Mouse (Mus musculus) forebrain, embryonic 11.5 days (tissue): ENCODE results near the gene Tecpr2. TPM values are rescaled to one million over a fixed set of nuclear protein-coding genes. Genes with fewer than 3 reads are reported as not detected.
A peak's percentile ranks its signal among the peaks of the same experiment; 100 is the strongest.

Experiments used
- ATAC-seq: fragments of 200-750 bp; cut with Nextera tagmentation; replicated peaks from 2 replicates; pipeline ENCODE4 v1.8.0; 2017; ENCODE audit warnings: moderate TSS enrichment; ENCODE audit not compliant: low FRiP score
- DNase-seq: peaks from one replicate; pipeline ENCODE4 v3.0.0-alpha.2; 2017; ENCODE audit warnings: low spot score
- H3K27ac ChIP-seq: fragments of 300-500 bp; sonication (generic); 2 replicates; pipeline ENCODE4 v1.5.1; 2014; ENCODE audit warnings: low read depth, low read length
- H3K27me3 ChIP-seq: fragments of 300-500 bp; sonication (generic); 2 replicates; pipeline ENCODE4 v1.6.1; 2014; ENCODE audit warnings: mild to moderate bottlenecking, low read length, mixed read lengths; ENCODE audit not compliant: control insufficient read depth, insufficient read depth
- H3K36me3 ChIP-seq: fragments of 300-500 bp; sonication (generic); 2 replicates; pipeline ENCODE4 v1.6.1; 2014; ENCODE audit warnings: mild to moderate bottlenecking, low read length, moderate library complexity, mixed read lengths; ENCODE audit not compliant: control insufficient read depth, insufficient read depth
- H3K4me1 ChIP-seq: fragments of 300-500 bp; sonication (generic); replicated peaks from 2 replicates; pipeline ENCODE4 v1.6.1; 2014; ENCODE audit warnings: low read length, mixed read lengths; ENCODE audit not compliant: control insufficient read depth, insufficient read depth
- H3K4me2 ChIP-seq: fragments of 300-500 bp; sonication (generic); 2 replicates; pipeline ENCODE4 v1.6.1; 2014; ENCODE audit warnings: low read depth, mild to moderate bottlenecking, low read length, moderate library complexity, mixed read lengths; ENCODE audit not compliant: severe bottlenecking
- H3K4me3 ChIP-seq: fragments of 300-500 bp; sonication (generic); 2 replicates; pipeline ENCODE4 v1.5.1; 2014; ENCODE audit warnings: low read depth, low read length
- H3K9ac ChIP-seq: fragments of 300-500 bp; sonication (generic); 2 replicates; pipeline ENCODE4 v1.6.1; 2014; ENCODE audit warnings: low read length
- H3K9me3 ChIP-seq: fragments of 300-500 bp; sonication (generic); 2 replicates; pipeline ENCODE4 v1.6.1; 2016; ENCODE audit warnings: low read length, mixed read lengths; ENCODE audit not compliant: control insufficient read depth
- WGBS: fragments of 180-500 bp; shearing (Covaris S2); extraction: QIAGEN DNeasy Blood & Tissue Kit; methylation state at CpG from one replicate; pipeline ENCODE4 v1.1.7; 2014; 5-methylcytosine and 5-hydroxymethylcytosine counted together
- polyA plus RNA-seq: library from polyadenylated mRNA; unstranded; fragments of >200 nt; fragmentation: Nextera tagmentation; extraction: Ambion mirVana; gene quantifications from 2 replicates; pipeline ENCODE4 v1.2.1, GENCODE M21; 2014

Tecpr2 gene
- polyA plus RNA-seq, 1 experiment from 2014 or later = 6.6 TPM

DNA sequence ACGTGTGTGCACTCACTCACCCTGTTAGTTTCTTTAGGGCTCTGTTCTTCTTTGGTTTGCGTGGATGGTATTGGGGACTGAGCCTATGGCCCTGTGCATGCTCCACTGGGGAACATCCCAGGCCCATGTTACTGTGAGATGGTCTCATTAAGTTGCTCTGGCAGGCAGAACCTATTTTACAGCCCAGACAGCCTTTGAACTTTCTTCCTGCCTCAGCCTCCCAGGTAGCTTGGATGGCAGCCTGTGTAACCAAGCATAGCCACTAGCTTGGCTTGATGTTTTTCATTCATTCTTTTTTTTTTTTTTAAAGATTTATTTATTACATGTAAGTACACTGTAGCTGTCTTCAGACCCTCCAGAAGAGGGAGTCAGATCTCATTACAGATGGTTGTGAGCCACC lies 3.8 kb upstream of the Tecpr2 start:
- no peak for ATAC-seq
- WGBS = 97% methylated on average over 2 of the region's 2 CpGs
- Histone ChIP-seq H3K9ac (no peak overlapping the region), H3K4me2 (no peak overlapping the region), H3K9me3 (no peaks in the 10 kb centered on the region), H3K4me1 (peaks cover 5% of the 10 kb centered on the region; the same call in 1 of the 2 replicates), H3K27me3 (no peaks in the 10 kb centered on the region), H3K4me3 (no peak overlapping the region), H3K27ac (no peak overlapping the region), H3K36me3 (peaks cover 3% of the 10 kb centered on the region; the same call in 1 of the 2 replicates)
- no peak for DNase-seq

DNA sequence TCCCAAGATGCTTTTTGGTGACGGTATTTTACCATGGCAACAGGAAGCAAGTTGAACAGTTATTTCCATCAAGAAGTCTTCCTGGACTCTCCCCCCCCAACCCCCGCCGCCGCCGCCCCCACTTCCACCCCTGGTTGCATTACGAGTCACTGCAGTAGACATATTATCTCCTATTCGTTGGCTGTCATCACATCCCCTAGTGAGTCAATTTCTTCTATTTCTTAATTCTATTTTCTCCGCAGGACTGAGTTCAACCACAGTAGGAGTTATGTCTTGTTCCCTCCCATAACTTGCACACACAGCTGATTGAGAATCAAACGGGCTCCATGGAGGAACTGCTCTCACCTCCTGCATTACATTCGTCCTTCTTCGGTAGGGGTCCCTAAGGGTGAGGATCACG lies 958 bp upstream of the Tecpr2 start:
- H3K4me2 ChIP-seq = peak overlapping the region; percentile 96
- H3K9ac ChIP-seq = peak overlapping the region; percentile 71
- DNase-seq (no peak), ATAC-seq (no peak)
- H3K27me3 ChIP-seq = no peaks in the 10 kb centered on the region
- peaks cover 5% of the 10 kb centered on the region; the same call in 1 of the 2 replicates for H3K4me1 ChIP-seq
- H3K27ac ChIP-seq = no peak overlapping the region
- H3K4me3 ChIP-seq = peak overlapping the region; percentile 84
- no peaks in the 10 kb centered on the region for H3K36me3 ChIP-seq
- 47% methylated on average over 12 of the region's 12 CpGs for WGBS
- H3K9me3 ChIP-seq = no peaks in the 10 kb centered on the region

DNA sequence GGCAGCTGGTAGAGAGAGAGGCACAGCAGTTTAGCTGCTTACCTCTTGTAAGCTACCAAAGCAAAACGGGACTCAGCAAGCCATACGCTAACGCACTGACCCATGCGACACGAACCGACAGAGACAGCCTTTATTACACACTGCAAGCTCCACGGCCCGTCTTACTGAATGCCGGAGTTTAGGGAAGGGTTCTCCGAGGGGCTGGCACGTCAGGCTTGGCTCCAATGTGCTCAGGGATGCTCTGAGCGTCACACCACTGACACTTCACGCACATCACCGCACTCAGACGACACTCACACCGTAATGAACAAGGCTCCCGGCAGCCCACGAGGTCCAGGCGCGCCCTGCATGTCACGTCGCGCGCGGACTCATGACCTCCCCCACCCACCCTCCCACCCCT lies 458 bp upstream of the Tecpr2 start:
- WGBS = under 1% methylated on average over 25 of the region's 25 CpGs
- Histone ChIP-seq H3K27me3 (no peaks in the 10 kb centered on the region), H3K27ac (0 out of 2 replicates have a peak overlapping the region, but pooled peaks have one; percentile 2), H3K4me3 (peak overlapping the region; percentile 84), H3K4me2 (peak overlapping the region; percentile 96), H3K9ac (peak overlapping the region; percentile 71), H3K4me1 (peaks cover 5% of the 10 kb centered on the region; the same call in 1 of the 2 replicates), H3K9me3 (no peaks in the 10 kb centered on the region), H3K36me3 (no peaks in the 10 kb centered on the region)
- no peak; the same call in 1 of the 2 replicates for ATAC-seq
- no peak for DNase-seq

DNA sequence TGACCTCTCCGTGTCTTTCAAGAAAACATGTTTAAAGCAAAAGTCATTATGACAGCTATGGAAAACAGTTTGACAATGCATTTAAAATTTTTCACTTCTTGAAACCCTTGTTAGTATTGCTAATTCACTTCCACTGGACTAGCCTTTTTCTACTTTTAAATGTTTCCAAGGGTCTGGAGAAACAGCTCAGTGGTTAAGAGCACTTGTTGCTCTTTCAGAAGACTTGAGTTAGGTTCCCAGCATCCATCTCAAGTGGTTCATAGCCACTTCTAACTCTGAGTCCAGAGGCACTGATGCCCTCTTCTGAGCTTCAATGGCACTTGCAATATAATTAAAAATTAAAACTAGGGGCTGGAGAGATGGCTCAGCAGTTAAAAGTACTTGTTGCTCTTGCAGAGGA lies 2.8 kb downstream of the Tecpr2 start:
- Histone ChIP-seq H3K4me3 (no peak overlapping the region), H3K27me3 (no peaks in the 10 kb centered on the region), H3K4me1 (peaks cover 5% of the 10 kb centered on the region; the same call in 1 of the 2 replicates), H3K36me3 (no peaks in the 10 kb centered on the region), H3K27ac (no peak overlapping the region), H3K9me3 (no peaks in the 10 kb centered on the region), H3K4me2 (no peak overlapping the region), H3K9ac (no peak overlapping the region)
- ATAC-seq = no peak
- DNase-seq = no peak
- 85% methylated on average over 1 of the region's 1 CpGs for WGBS

DNA sequence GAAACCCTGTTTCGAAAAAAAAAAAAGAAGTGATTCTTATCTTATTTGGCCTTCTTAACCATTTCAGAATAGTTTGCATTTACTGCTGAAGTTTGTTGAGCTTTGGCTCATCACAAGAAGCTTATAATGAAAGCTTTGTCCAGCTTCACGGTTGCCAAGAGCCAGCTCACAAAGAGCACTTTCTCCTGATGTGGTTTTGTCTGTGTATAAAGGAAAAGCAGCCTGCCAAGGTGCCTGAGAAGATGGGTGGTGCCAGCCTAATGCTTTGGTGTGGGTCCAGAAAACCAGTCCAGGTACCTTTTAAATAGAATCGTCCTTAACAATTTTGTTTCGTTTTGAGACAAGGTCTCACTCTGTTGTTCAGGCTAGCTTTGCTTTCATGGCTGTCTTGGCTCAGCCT lies 13.0 kb downstream of the Tecpr2 start:
- H3K27me3 ChIP-seq = no peaks in the 10 kb centered on the region
- DNase-seq (no peak), ATAC-seq (no peak)
- H3K9ac ChIP-seq = no peak overlapping the region
- H3K4me1 ChIP-seq = no peaks in the 10 kb centered on the region
- WGBS = 85% methylated on average over 4 of the region's 4 CpGs
- H3K4me2 ChIP-seq = no peak overlapping the region
- H3K4me3 ChIP-seq = no peak overlapping the region
- H3K27ac ChIP-seq = no peak overlapping the region
- no peaks in the 10 kb centered on the region for H3K9me3 ChIP-seq
- no peaks in the 10 kb centered on the region; the same call in 1 of the 2 replicates for H3K36me3 ChIP-seq

DNA sequence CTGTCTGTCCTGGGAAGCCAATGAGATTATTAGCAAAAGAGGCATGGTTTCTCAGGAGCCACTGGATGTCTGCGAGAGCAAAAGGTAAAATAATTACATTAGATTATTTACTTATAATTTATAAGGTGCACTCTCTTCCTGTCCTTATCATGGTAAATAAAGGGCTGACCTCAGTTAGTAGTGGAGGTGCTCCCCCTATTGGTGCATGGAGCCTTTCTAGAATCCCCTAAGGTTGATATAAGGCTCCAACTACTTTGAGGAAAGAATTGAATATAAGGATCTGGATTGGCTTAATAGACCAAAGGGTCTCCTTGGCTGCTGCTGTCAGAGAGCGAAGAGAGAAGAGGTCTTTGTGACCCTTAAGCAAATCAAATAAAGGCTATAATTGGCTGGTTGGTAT lies 14.5 kb downstream of the Tecpr2 start:
- WGBS = 89% methylated on average over 2 of the region's 2 CpGs
- H3K4me2 ChIP-seq = no peak overlapping the region
- H3K27me3 ChIP-seq = no peaks in the 10 kb centered on the region
- no peaks in the 10 kb centered on the region; the same call in 1 of the 2 replicates for H3K36me3 ChIP-seq
- DNase-seq (no peak), ATAC-seq (no peak)
- no peak overlapping the region for H3K27ac ChIP-seq
- H3K4me1 ChIP-seq = no peaks in the 10 kb centered on the region
- H3K9ac ChIP-seq = no peak overlapping the region
- H3K4me3 ChIP-seq = no peak overlapping the region
- H3K9me3 ChIP-seq = no peaks in the 10 kb centered on the region

DNA sequence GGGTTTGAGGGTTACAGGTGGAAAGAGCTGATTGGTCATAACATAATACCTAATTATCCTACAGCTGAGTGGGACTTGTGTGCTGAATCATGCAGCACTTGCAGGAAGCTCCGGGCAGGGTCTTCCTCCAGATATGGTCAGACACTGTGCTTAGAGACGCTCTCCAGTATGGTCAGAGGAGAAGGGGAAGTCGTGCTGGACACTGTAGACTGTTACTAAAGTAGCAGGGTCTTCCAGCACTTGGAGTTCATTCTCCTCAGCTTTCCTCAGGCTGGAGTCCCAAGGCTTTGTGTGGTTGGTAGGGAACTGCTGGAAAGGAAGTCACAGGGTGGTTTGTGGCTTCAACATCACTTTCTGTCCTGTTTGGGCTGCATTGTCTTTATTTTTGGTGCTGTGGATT lies 18.8 kb downstream of the Tecpr2 start:
- Histone ChIP-seq H3K4me1 (no peaks in the 10 kb centered on the region), H3K4me3 (no peak overlapping the region), H3K4me2 (no peak overlapping the region), H3K36me3 (no peaks in the 10 kb centered on the region; the same call in 1 of the 2 replicates), H3K27ac (no peak overlapping the region), H3K9ac (no peak overlapping the region), H3K27me3 (no peaks in the 10 kb centered on the region), H3K9me3 (no peaks in the 10 kb centered on the region)
- ATAC-seq (no peak), DNase-seq (no peak)
- WGBS = 88% methylated on average over 3 of the region's 3 CpGs

DNA sequence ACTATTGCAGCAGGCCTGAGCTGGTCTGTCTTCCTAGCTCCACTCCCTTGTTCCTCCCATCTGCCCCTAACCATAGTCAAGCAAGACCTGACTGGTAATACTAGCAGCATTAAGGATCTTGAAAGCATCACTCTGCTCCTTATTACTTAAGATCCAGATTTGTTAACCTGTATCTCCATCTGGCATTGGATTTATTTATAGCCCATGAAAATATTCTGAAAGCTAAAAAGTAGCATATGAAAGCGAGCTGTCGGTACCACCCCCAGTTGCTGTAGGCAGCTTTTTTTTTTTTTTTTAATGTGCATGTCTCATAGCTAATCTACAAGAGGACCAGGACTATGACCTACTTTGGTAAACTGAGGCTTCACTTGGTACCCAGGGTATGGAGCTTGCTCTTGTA lies 20.9 kb downstream of the Tecpr2 start:
- Histone ChIP-seq H3K27me3 (no peaks in the 10 kb centered on the region), H3K36me3 (no peaks in the 10 kb centered on the region; the same call in 1 of the 2 replicates), H3K4me2 (no peak overlapping the region), H3K4me1 (no peaks in the 10 kb centered on the region), H3K27ac (no peak overlapping the region), H3K9me3 (no peaks in the 10 kb centered on the region), H3K4me3 (no peak overlapping the region), H3K9ac (no peak overlapping the region)
- no peak for DNase-seq
- ATAC-seq = no peak
- WGBS = 100% methylated on average over 2 of the region's 2 CpGs

DNA sequence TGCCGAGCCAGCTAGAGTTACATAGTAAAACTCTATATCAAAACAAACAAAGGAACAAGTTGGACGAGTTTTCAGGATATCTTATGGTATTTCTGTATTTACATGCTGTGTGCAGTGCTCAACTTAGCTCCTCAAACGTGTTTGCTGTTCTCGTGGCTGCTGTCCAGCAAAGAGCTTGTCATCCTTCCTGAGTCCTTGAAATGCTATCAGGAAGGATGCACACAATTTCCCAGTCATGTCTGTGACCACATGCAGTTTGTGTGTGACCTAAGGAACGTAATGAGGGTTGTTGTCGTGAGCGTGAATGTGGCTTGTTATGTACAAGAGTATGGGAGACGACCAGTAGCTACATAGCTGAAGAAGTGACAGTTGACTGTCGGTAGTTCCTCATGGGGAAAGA lies 26.7 kb downstream of the Tecpr2 start:
- H3K9me3 ChIP-seq = no peaks in the 10 kb centered on the region
- H3K9ac ChIP-seq = no peak overlapping the region
- H3K4me2 ChIP-seq = no peak overlapping the region
- no peaks in the 10 kb centered on the region for H3K4me1 ChIP-seq
- no peak for DNase-seq
- WGBS = 93% methylated on average over 9 of the region's 9 CpGs
- no peaks in the 10 kb centered on the region for H3K36me3 ChIP-seq
- H3K27me3 ChIP-seq = no peaks in the 10 kb centered on the region
- ATAC-seq = no peak
- no peak overlapping the region for H3K4me3 ChIP-seq
- H3K27ac ChIP-seq = no peak overlapping the region
